In genomic region chr3:102691802-102692484, GRCm38 (mm10) we compare ENCODE assay signal across 7 mouse cellular contexts. TPM values are rescaled to one million over a fixed set of nuclear protein-coding genes. Genes with fewer than 3 reads are reported as not detected.
DNase-seq lines count a peak whose midpoint lies in the region; ATAC-seq lines count a peak whose summit lies in the region.

No protein-coding gene starts in this region.

- no peak overlapping the region for H3K4me2 ChIP-seq in hindbrain, embryonic 16.5 days (ENCODE audit: low read length)

- peak; percentile 72 for DNase-seq in ZHBTc4 (ENCODE audit: low read depth, low spot score)
- peak; percentile 88 for DNase-seq in cerebellum, postnatal 10 days
- DNase-seq in frontal cortex, postnatal 25 days (ENCODE audit: low spot score in 2 of 2), result peak; percentile 38 to 55
- peak; percentile 63 to 73 for DNase-seq in layer of hippocampus, postnatal 36 days
- DNase-seq in skeletal muscle tissue, adult 2 months (ENCODE audit: low read depth, low spot score), result peak; percentile 62

- no peaks in the 10 kb centered on the region for H3K27me3 ChIP-seq in hindbrain, embryonic 16.5 days (replicated peaks; ENCODE audit: control insufficient read depth, insufficient read depth, low read length)

- H3K9me3 ChIP-seq in hindbrain, embryonic 16.5 days (ENCODE audit: control insufficient read depth, low read length), result no peaks in the 10 kb centered on the region

- H3K4me3 ChIP-seq in hindbrain, embryonic 16.5 days (ENCODE audit: low read length), result no peak overlapping the region

- peak; percentile 94 for ATAC-seq in hindbrain, embryonic 16.5 days
- ATAC-seq in megakaryocyte-erythroid progenitor cell, adult 5-6 weeks (replicated peaks; ENCODE audit: low FRiP score, low TSS enrichment, poor library complexity, severe bottlenecking), result peak; percentile 82

- WGBS in hindbrain, embryonic 16.5 days, result 43% methylated on average over 11 of the region's 11 CpGs

- no peaks in the 10 kb centered on the region for H3K4me1 ChIP-seq in hindbrain, embryonic 16.5 days (ENCODE audit: control insufficient read depth, insufficient read depth, low read depth, low read length)

- no peaks in the 10 kb centered on the region for H3K36me3 ChIP-seq in hindbrain, embryonic 16.5 days (ENCODE audit: control insufficient read depth, insufficient read depth, low read length)

- no peak overlapping the region for H3K9ac ChIP-seq in hindbrain, embryonic 16.5 days (ENCODE audit: low read depth, low read length)

- no peak overlapping the region for H3K27ac ChIP-seq in hindbrain, embryonic 16.5 days (ENCODE audit: low read depth, low read length)

RNA-seq across cellular contexts. Expression of gene Tspan2, which starts 42.4 kb away (rescaled TPM):
- polyA plus RNA-seq in hindbrain, embryonic 16.5 days (2015; fragmentation: Nextera tagmentation; extraction: Ambion mirVana), result 14.9 and 15.6 TPM in 2 replicates
- total RNA-seq in layer of hippocampus, postnatal 36 days (2021), result 100 to 1,000 TPM; 107 to 123 TPM
- 1.3 and 1.6 TPM in 2 replicates for total RNA-seq in megakaryocyte-erythroid progenitor cell, adult 5-6 weeks (2014; fragmentation: Nextera tagmentation)
- 1.0 TPM in 1 of 2 replicates, not detected in the other for total RNA-seq in megakaryocyte-erythroid progenitor cell, adult 5-6 weeks (2017)

Comparison
In these comparisons a context has a peak if more than half of its experiments do, and no peak if none do; other contexts are left out.
1. RNA of gene Tspan2, which starts 42.4 kb away (total RNA-seq): 107 to 123 TPM in layer of hippocampus, postnatal 36 days; 1.0 to 1.6 TPM in megakaryocyte-erythroid progenitor cell, adult 5-6 weeks; every median in the first group is over 10 times any median in the second.
2. Peak in every context shown above with its lines, with median percentiles within 50 percentile points of each other: DNase-seq.